Mouse (Mus musculus) cortical plate, adult 2 months (tissue): ENCODE results near the gene Gm49601.

Source experiments
- CTCF ChIP-seq: fragments of 200-500 bp; IDR thresholded peaks from 2 replicates; pipeline ENCODE4 v1.5.1; 2011; ENCODE audit warnings: mild to moderate bottlenecking, control low read depth, low read length; ENCODE audit not compliant: insufficient read depth; ENCODE audit errors: extremely low read depth
- POLR2A ChIP-seq: fragments of 200-500 bp; IDR thresholded peaks from 2 replicates; pipeline ENCODE4 v1.6.1; 2011; ENCODE audit warnings: mild to moderate bottlenecking, low read length, control low read depth; ENCODE audit not compliant: insufficient read depth; ENCODE audit errors: extremely low read depth

GRCm38 (mm10) chr16:18642291-18642690, 16.1 kb upstream of the Gm49601 start:
- TF ChIP-seq POLR2A: no peak
- TF ChIP-seq CTCF: no peak
